Mouse (Mus musculus) bone marrow macrophage, adult 2 months (primary cell): ENCODE measurements around the gene Acbd4.

Experiments
- CTCF ChIP-seq: IDR thresholded peaks from 2 replicates; pipeline ENCODE4 v1.5.1; 2012; ENCODE audit warnings: low read depth, mild to moderate bottlenecking, low read length, moderate library complexity
- POLR2A ChIP-seq: IDR thresholded peaks from 2 replicates; pipeline ENCODE4 v1.6.1; 2012; ENCODE audit warnings: mild to moderate bottlenecking, low read depth, low read length, borderline replicate concordance

GRCm38 (mm10) chr11:103136039-103136577 lies 34.6 kb downstream of the Acbd4 start:
- TF ChIP-seq CTCF (no peak), POLR2A (no peak)
